Mouse (Mus musculus) heart, embryonic 13.5 days (tissue): ENCODE measurements around the gene Lhfpl5. TPM values are rescaled to one million over a fixed set of nuclear protein-coding genes. Genes with fewer than 3 reads are reported as not detected.

ENCODE experiments used
- ATAC-seq: fragments of 200-750 bp; cut with Nextera tagmentation; 2 replicates; pipeline ENCODE4 v1.8.0; 2017; ENCODE audit warnings: moderate TSS enrichment; ENCODE audit not compliant: insufficient number of reproducible peaks, low FRiP score, low TSS enrichment; ENCODE audit errors: extremely low read depth
- H3K27ac ChIP-seq: fragments of 300-500 bp; sonication (generic); replicated peaks from 2 replicates; pipeline ENCODE4 v1.5.1; 2015; ENCODE audit warnings: moderate library complexity, mild to moderate bottlenecking, inconsistent platforms
- H3K27me3 ChIP-seq: fragments of 300-500 bp; sonication (generic); replicated peaks from 2 replicates; pipeline ENCODE4 v1.6.1; 2015; ENCODE audit warnings: mild to moderate bottlenecking, inconsistent platforms
- H3K36me3 ChIP-seq: fragments of 300-500 bp; sonication (generic); 2 replicates; pipeline ENCODE4 v1.6.1; 2015; ENCODE audit warnings: mild to moderate bottlenecking, inconsistent platforms
- H3K4me1 ChIP-seq: fragments of 300-500 bp; sonication (generic); 2 replicates; pipeline ENCODE4 v1.6.1; 2015; ENCODE audit warnings: inconsistent platforms
- H3K4me2 ChIP-seq: fragments of 300-500 bp; sonication (generic); 2 replicates; pipeline ENCODE4 v1.6.1; 2015; ENCODE audit warnings: inconsistent platforms, mild to moderate bottlenecking, moderate library complexity
- H3K4me3 ChIP-seq: fragments of 300-500 bp; sonication (generic); 2 replicates; pipeline ENCODE4 v1.5.1; 2015; ENCODE audit warnings: moderate library complexity, mild to moderate bottlenecking, inconsistent platforms
- H3K9ac ChIP-seq: fragments of 300-500 bp; sonication (generic); 2 replicates; pipeline ENCODE4 v1.6.1; 2015; ENCODE audit warnings: inconsistent platforms, mild to moderate bottlenecking, moderate library complexity
- H3K9me3 ChIP-seq: fragments of 300-500 bp; sonication (generic); 2 replicates; pipeline ENCODE4 v1.6.1; 2016; ENCODE audit warnings: inconsistent platforms
- WGBS: fragments of 180-500 bp; shearing (Covaris S2); methylation state at CpG from one replicate; pipeline ENCODE4 v1.1.7; 2015; ENCODE audit warnings: mixed read lengths; 5-methylcytosine and 5-hydroxymethylcytosine counted together
- polyA plus RNA-seq: library from polyadenylated mRNA; unstranded; fragments of >200 nt; fragmentation: Nextera tagmentation; extraction: Ambion mirVana; gene quantifications from 2 replicates; pipeline ENCODE4 v1.2.1, GENCODE M21; 2015

Lhfpl5 gene
- 0.22 and 0.43 TPM in 2 replicates for polyA plus RNA-seq

GRCm38 (mm10) chr17:28575244-28576125 is at the start of gene Lhfpl5:
Gene Lhfpl5, plus strand, starts transcription at chr17:28575641.
- Histone ChIP-seq H3K4me1 (peaks cover 8% of the 10 kb centered on the region), H3K36me3 (no peaks in the 10 kb centered on the region), H3K4me2 (peak within 1 kb of the TSS; percentile 67), H3K27me3 (peaks cover 17% of the 10 kb centered on the region), H3K4me3 (peak within 1 kb of the TSS; percentile 39), H3K27ac (no peak within 1 kb of the TSS), H3K9ac (no peak within 1 kb of the TSS), H3K9me3 (no peaks in the 10 kb centered on the region)
- 13% methylated on average over 50 of the region's 50 CpGs for WGBS
- no peak for ATAC-seq

- Histone ChIP-seq H3K27me3 (peaks cover 35% of the 10 kb centered on the region), H3K9me3 (no peaks in the 10 kb centered on the region), H3K4me1 (peaks cover 18% of the 10 kb centered on the region), H3K4me3 (peak overlapping the region; percentile 29), H3K9ac (peak overlapping the region; percentile 5; the same call in 1 of the 2 replicates), H3K36me3 (no peaks in the 10 kb centered on the region), H3K4me2 (peak overlapping the region; percentile 59), H3K27ac (no peak overlapping the region)
- WGBS, result 32% methylated on average over 12 of the region's 12 CpGs
- no peak for ATAC-seq
Observed at GRCm38 (mm10) chr17:28527184-28528042, 48.0 kb upstream of the Lhfpl5 start.

- Histone ChIP-seq H3K4me3 (peak overlapping the region; percentile 29), H3K36me3 (no peaks in the 10 kb centered on the region), H3K4me1 (peaks cover 17% of the 10 kb centered on the region), H3K27me3 (peaks cover 38% of the 10 kb centered on the region), H3K4me2 (peak overlapping the region; percentile 59), H3K9ac (0 out of 2 replicates have a peak overlapping the region, but pooled peaks have one; percentile 5), H3K27ac (no peak overlapping the region), H3K9me3 (no peaks in the 10 kb centered on the region)
- 4% methylated on average over 6 of the region's 6 CpGs for WGBS
- ATAC-seq, result no peak
Observed at GRCm38 (mm10) chr17:28528043-28528351, 47.4 kb upstream of the Lhfpl5 start.

GRCm38 (mm10) chr17:28529116-28529515 is 46.3 kb upstream of the Lhfpl5 start:
- Histone ChIP-seq H3K4me1 (peaks cover 11% of the 10 kb centered on the region), H3K9ac (no peak overlapping the region), H3K27me3 (peaks cover 39% of the 10 kb centered on the region), H3K9me3 (no peaks in the 10 kb centered on the region), H3K4me3 (no peak overlapping the region), H3K36me3 (no peaks in the 10 kb centered on the region), H3K27ac (no peak overlapping the region), H3K4me2 (no peak overlapping the region)
- no peak for ATAC-seq
- 47% methylated on average over 4 of the region's 4 CpGs for WGBS

GRCm38 (mm10) chr17:28530506-28530905 is 44.9 kb upstream of the Lhfpl5 start, which contains the start of gene Armc12:
Gene Armc12, plus strand, starts transcription at chr17:28530806.
- H3K27me3 ChIP-seq, result peaks cover 36% of the 10 kb centered on the region
- 75% methylated on average over 6 of the region's 6 CpGs for WGBS
- H3K9me3 ChIP-seq, result no peaks in the 10 kb centered on the region
- no peak for ATAC-seq
- peaks cover 11% of the 10 kb centered on the region for H3K4me1 ChIP-seq
- no peak within 1 kb of the TSS for H3K9ac ChIP-seq
- H3K4me2 ChIP-seq, result no peak within 1 kb of the TSS
- no peak within 1 kb of the TSS for H3K4me3 ChIP-seq
- no peak within 1 kb of the TSS for H3K27ac ChIP-seq
- H3K36me3 ChIP-seq, result no peaks in the 10 kb centered on the region

GRCm38 (mm10) chr17:28531946-28532345 is 43.5 kb upstream of the Lhfpl5 start:
- Histone ChIP-seq H3K27me3 (peaks cover 41% of the 10 kb centered on the region), H3K9me3 (no peaks in the 10 kb centered on the region), H3K4me2 (0 out of 2 replicates have a peak overlapping the region, but pooled peaks have one; percentile 25), H3K4me3 (no peak overlapping the region), H3K27ac (no peak overlapping the region), H3K9ac (no peak overlapping the region), H3K36me3 (no peaks in the 10 kb centered on the region), H3K4me1 (peaks cover 11% of the 10 kb centered on the region)
- no peak for ATAC-seq
- 16% methylated on average over 18 of the region's 18 CpGs for WGBS

- Histone ChIP-seq H3K36me3 (no peaks in the 10 kb centered on the region), H3K9me3 (no peaks in the 10 kb centered on the region), H3K4me3 (no peak overlapping the region), H3K9ac (no peak overlapping the region), H3K27ac (no peak overlapping the region), H3K4me1 (peaks cover 6% of the 10 kb centered on the region), H3K27me3 (peaks cover 47% of the 10 kb centered on the region), H3K4me2 (no peak overlapping the region)
- 79% methylated on average over 7 of the region's 7 CpGs for WGBS
- ATAC-seq, result no peak
Observed at GRCm38 (mm10) chr17:28532557-28532956, 42.9 kb upstream of the Lhfpl5 start.

- peaks cover 3% of the 10 kb centered on the region; the same call in 1 of the 2 replicates for H3K4me1 ChIP-seq
Observed at GRCm38 (mm10) chr17:28533327-28533726, 42.1 kb upstream of the Lhfpl5 start.

GRCm38 (mm10) chr17:28537881-28538280 is 37.6 kb upstream of the Lhfpl5 start:
- H3K36me3 ChIP-seq, result no peaks in the 10 kb centered on the region
- H3K9me3 ChIP-seq, result peaks cover 27% of the 10 kb centered on the region
- H3K4me1 ChIP-seq, result no peaks in the 10 kb centered on the region
- no peak overlapping the region for H3K9ac ChIP-seq
- 40% methylated on average over 12 of the region's 12 CpGs for WGBS
- no peak overlapping the region for H3K27ac ChIP-seq
- peaks cover 21% of the 10 kb centered on the region for H3K27me3 ChIP-seq
- no peak for ATAC-seq
- no peak overlapping the region for H3K4me2 ChIP-seq
- no peak overlapping the region for H3K4me3 ChIP-seq

More at GRCm38 (mm10) chr17:28533327-28533726, 42.1 kb upstream of the Lhfpl5 start:
- Histone ChIP-seq H3K9me3 (no peaks in the 10 kb centered on the region), H3K9ac (no peak overlapping the region), H3K27ac (no peak overlapping the region), H3K36me3 (no peaks in the 10 kb centered on the region), H3K4me2 (no peak overlapping the region), H3K27me3 (peaks cover 50% of the 10 kb centered on the region), H3K4me3 (no peak overlapping the region)
- WGBS, result 72% methylated on average over 13 of the region's 13 CpGs
- no peak for ATAC-seq

GRCm38 (mm10) chr17:28546925-28547324 is 28.5 kb upstream of the Lhfpl5 start:
- Histone ChIP-seq H3K36me3 (no peaks in the 10 kb centered on the region), H3K27ac (no peak overlapping the region), H3K4me3 (no peak overlapping the region), H3K4me2 (no peak overlapping the region), H3K4me1 (no peaks in the 10 kb centered on the region), H3K9ac (no peak overlapping the region), H3K27me3 (peaks cover 22% of the 10 kb centered on the region; the same call in 1 of the 2 replicates), H3K9me3 (peaks cover 5% of the 10 kb centered on the region)
- 76% methylated on average over 1 of the region's 1 CpGs for WGBS
- no peak for ATAC-seq

GRCm38 (mm10) chr17:28548550-28548949 is 26.9 kb upstream of the Lhfpl5 start:
- Histone ChIP-seq H3K4me3 (no peak overlapping the region), H3K9ac (no peak overlapping the region), H3K27ac (no peak overlapping the region), H3K4me2 (no peak overlapping the region), H3K36me3 (no peaks in the 10 kb centered on the region), H3K27me3 (peaks cover 22% of the 10 kb centered on the region; the same call in 1 of the 2 replicates), H3K4me1 (no peaks in the 10 kb centered on the region), H3K9me3 (no peaks in the 10 kb centered on the region)
- no peak for ATAC-seq
- 58% methylated on average over 11 of the region's 11 CpGs for WGBS
